Mouse (Mus musculus) urinary bladder, postnatal 14 days (tissue): ENCODE results near the gene Hs3st6.
"Not testable (repeated sequence)": the region's sequence is repeated elsewhere in the genome, so short reads cannot be mapped to it uniquely, and the experiment has no call there.

Experiments
- DNase-seq: peaks from one replicate; pipeline ENCODE4 v3.0.0; 2021; ENCODE audit warnings: low spot score

Gene Hs3st6

DNA sequence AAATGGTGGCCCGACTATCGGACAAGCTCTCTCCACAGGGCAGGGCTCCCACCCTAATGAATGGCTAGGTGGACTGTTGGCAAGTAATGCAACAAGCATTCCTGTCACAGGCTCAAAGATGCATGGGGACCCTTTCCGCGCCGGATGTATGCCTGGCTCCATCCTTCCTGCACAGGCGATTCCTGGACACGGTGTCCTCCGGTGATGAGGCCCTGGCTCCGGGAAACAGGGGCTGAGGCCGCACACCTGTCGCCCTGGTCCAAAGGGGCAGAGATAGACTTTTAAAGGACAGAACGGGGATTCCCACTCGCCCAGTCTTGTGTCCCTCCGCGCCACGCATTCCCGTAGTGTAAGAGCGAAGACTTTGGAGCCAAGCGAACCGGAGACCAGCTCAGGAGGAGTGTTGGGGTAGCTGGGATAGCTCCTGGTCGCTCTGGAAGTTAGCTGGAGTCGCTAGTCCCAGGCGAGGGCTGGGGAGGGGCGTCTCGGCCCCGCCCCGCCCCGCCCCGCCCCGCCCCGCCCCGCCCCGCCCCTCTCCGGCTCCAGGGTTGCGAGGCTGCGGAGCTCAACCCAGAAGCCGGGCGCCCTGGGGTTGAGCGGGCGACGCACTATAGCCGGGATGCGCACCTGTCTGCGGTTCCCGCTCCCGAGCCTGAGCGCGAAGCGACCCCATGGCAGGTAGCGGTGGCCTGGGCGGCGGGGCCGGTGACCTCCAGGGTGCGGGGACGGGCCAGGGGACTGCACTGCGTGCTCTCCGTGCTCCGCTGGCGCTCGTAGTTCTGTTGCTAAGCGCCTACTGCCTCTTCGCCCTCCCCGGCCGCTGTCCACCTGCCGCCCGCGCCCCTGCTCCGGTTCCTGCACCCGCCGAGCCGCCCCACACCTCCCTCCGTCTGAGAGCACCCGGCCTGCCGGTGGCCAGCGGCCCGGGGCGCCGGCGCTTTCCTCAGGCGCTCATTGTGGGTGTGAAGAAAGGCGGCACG lies at the start of gene Hs3st6:
TSS of gene Hs3st6 (plus strand) at position 574 of the 980 bp plus-strand sequence.
- no peak for DNase-seq

DNA sequence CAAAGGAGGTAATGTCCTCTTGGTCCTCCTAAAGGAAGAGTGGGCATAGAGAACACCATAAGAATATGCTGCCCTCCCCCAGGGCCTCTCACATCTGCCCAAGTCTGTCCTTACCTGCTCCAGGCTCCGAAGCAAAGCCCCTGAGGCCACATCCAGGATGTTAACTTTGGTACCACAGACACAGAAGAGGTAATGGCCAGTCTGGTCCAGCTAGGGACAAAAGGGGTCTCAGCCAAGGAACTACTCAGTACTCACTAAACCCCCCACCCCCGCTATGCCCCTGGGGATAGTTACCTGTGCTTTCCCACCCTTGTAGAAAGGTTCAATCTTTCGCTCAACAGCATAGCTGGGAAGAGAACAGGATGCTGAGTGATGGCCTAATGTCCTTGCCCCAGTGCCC lies 47.0 kb upstream of the Hs3st6 start:
- DNase-seq: no peak

DNA sequence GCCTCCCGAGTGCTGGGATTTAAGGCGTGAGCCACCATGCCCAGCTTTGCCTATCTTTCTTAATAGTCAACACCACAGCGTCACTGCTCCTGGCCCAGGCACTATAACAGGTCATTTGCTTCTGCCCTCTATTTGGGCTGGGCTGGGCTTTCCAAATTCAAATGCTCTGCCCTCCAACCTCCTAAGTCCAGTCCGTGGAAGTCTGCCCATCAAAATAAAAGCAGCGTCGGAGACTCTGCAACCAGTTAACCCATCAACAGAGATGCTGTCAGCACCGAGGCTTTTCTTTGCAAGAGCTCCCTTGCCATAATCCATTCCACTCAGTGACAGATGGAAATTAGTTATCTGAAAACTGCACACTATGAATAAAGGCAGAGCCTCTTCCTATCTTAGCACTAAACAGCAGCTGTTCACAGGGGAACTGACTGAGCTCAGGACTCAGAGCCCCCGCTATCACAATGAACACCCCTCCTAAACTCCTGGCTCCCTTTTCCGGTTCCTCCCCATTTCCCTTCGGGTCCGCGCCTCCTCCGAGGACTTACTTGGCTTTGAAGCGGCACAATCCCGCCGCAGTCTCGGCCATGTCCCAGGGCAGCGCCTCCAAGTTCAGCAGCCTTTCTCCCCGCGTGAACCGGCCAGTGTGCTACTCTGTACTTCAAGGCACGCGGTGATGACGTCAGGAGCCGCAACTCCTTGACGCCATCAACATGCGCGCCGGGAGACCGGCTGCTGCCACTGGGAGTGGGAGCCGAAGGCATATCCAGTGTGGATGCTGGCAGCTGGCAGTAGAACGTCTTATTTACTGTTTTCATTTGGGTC lies 45.6 kb upstream of the Hs3st6 start, which contains the start of gene Tbl3:
TSS of gene Tbl3 (minus strand) at position 679 of the 819 bp plus-strand sequence.
- peak; percentile 92 for DNase-seq

DNA sequence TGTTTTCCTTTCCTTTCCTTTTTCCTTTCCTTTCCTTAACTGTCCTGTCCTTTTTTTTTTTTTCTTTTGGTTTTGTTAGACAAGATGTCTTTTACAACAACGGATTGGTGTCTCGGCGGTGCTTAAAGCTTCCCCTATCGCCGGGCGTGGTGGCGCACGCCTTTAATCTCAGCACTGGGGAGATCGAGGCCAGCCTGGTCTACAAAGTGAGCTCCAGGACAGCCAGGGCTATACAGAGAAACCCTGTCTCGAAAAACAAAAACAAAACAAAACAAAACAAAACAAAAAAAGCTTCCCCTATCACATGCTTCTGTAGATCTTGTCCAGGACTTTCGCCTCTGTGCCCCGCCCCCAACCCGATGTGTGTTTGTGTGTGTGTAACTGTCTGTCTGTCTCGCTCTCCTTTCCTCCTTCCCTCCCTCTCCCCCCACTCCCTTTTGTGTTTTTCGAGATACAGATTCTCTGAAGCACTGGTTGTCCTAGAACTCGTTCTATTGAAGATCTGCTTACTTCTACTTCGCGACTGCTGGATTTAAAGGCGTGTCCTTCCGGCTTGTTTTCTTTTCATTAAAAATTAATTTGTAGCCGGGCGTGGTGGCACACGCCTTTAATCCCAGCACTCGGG lies 44.9 kb upstream of the Hs3st6 start:
- DNase-seq: no peak

- no peak for DNase-seq
These were observed 44.1 kb upstream of the Hs3st6 start for GRCm38 (mm10) chr17:24708646-24709045.

DNA sequence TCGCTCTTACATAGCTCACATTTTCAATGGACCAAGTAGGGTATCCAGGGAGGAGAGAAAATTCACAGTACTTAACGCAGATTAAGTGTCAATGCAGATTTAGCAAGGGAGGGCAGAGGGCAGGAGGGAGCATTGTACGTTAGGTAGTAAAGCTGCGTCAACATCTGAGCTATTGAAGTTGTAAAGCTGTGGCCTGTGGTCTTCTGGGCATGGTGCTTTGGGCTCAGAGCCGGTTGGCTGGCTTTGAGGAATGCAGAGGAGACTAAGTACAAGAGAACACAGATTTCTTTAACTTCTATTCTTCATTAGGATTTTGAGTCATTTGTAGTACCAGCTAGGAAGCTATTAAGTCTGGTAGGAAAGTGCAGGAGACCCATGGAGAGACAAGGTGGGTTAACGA lies 37.2 kb upstream of the Hs3st6 start:
- DNase-seq: no peak

DNA sequence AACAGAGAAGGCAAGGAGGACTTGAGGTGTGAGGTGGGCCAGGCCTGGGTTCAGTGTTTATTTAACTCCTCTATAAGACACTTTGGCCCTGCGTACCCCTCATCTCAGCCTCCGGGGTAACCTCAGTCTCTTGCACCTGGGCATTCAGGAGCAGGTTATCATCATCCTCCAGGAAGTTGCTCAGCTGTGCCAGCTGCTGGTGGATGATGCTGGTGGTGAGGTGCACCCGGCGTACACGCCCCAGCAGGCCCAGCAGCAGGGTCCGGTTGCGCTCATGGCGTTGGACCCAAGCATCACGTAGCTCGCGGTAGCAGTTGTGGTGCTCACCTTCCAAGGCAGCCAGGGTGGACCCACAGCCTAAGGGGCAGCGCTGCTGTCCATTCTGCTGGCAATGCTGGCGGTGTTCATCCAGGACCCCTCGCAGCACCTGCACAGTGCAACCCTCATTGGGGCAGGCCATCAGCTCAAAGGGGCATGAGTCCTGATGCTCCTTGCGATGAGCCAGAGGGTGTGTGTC lies 36.6 kb upstream of the Hs3st6 start:
- no peak for DNase-seq

DNA sequence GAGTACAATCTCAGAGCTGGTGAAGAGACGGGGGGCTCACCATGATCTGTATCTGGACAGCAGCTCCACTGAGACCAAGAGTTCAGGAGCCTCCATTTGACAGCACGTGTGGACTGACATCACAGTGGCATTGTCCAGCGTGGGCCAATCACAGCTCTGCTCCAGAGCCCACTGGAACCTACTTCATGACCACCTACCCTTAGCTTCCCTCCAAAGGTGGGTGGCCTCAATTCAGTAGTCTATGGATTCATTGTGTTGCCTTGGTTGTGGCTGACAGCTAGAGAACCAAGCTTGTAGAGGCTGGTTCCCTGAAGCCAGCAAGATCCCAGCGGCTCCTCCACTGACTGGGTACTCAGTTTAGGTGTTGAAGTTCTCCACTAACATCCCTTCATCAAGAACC lies 34.8 kb upstream of the Hs3st6 start, which contains the start of the genes Rnf151 and Rps2:
TSS of gene Rnf151 (minus strand) at position 121 of the 400 bp plus-strand sequence.
TSS of gene Rps2 (plus strand) at position 174 of the 400 bp plus-strand sequence.
- no peak for DNase-seq

GRCm38 (mm10) chr17:24718938-24719337 lies 33.9 kb upstream of the Hs3st6 start:
- DNase-seq: not testable (repeated sequence)

DNA sequence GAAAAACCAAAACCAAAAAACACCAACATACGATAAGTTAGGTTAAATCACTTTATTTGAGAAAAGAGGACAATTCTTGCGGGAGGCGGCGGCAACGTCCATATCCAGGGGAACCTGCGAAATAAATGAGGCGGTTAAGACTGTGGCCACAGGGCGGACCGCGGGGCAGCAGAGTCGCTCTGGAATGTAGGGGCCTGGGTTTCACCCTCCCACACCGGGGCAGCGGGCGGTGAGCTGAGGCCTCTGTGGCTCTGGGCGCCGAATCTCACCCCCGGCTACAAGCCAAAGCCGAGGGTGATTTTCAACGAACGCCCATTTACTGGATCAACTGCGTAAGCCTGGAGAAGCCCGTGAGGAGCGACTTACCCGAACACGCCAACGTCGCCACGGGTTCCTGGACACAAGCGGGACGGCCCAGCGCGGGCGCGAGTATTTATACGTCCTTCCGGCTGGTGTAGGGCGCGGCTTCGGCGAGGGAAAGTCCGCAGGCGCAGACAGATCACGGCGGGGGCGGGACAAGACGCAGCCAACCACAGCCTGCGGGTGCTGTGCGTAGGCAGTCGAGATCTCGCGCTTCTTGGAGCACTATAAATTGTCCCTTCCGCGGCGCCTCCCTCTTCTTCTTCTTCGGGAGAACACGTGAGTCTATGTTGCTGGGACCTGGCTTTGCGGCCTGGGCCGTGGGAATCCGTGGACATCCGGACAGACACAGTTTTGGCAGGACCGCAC lies 33.1 kb upstream of the Hs3st6 start:
- DNase-seq: peak; percentile 98

- not testable (repeated sequence) for DNase-seq
These were observed 32.2 kb upstream of the Hs3st6 start for GRCm38 (mm10) chr17:24720616-24721015.

GRCm38 (mm10) chr17:24721383-24721955 lies 31.3 kb upstream of the Hs3st6 start:
- not testable (repeated sequence) for DNase-seq

GRCm38 (mm10) chr17:24722220-24722924 lies 30.4 kb upstream of the Hs3st6 start:
- no peak for DNase-seq

- DNase-seq: no peak
These were observed 29.5 kb upstream of the Hs3st6 start for GRCm38 (mm10) chr17:24723122-24723880.

GRCm38 (mm10) chr17:24723881-24724180 lies 29.0 kb upstream of the Hs3st6 start:
- DNase-seq: no peak

DNA sequence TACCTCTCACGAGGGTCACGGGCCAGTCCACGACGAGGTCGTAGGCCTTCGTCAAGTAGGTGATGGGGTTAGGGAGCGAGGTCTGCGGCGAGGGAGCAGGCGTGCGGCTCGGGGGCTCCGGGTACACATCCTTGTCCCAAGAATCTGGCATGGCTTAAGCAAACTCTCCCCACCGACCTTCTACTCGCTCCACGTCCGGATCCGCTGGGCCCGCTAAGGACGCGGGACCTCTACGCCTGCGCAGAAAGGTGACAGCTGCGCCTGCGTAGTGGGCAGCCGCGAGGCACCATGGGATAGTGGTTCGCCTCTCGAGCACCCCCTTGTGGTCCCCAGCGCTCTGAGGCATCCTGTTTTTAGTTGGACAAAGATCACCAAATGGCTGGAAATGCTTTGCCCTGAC lies 28.6 kb upstream of the Hs3st6 start, which contains the start of gene Ndufb10:
TSS of gene Ndufb10 (minus strand) at position 295 of the 400 bp plus-strand sequence.
- DNase-seq: peak; percentile 97

DNA sequence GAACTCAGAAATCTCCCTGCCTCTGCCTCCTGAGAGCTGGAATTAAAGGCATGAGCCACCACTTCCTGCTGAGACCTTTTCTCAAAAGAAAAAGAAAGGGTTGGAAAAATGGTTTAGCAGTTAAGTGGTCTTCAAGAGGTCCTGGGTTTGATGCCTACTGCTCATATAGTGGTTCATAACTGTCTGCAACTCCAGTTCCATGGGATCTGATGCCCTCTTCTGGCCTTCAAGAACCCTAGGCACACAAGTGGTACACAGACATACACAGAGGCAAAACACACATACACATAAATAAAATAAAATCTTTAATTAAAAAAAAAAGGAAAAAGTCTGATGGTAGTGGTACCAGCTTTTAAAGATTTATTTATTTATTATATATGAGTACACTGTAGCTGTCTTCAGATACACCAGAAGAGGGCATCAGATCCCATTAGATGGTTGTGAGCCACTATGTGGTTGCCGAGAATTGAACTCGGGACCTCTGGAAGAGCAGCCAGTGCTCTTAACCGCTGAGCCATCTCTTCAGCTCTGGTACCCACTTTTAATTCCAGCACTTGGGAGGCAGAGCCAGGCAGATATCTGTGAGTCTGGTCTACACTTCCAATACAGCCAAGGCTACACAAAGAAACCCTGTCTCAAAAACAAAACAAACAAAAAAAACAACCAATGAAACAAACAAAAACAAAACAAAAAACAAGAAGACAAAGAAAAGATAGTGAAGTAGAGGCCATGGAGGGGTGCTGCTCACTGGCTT lies 27.0 kb upstream of the Hs3st6 start:
- no peak for DNase-seq

GRCm38 (mm10) chr17:24727618-24728017 lies 25.2 kb upstream of the Hs3st6 start, which contains the start of gene Rpl3l:
TSS of gene Rpl3l (plus strand) at chr17:24727820.
- no peak for DNase-seq

GRCm38 (mm10) chr17:24728184-24728583 lies 24.6 kb upstream of the Hs3st6 start:
- no peak for DNase-seq
